Mouse (Mus musculus) kidney, postnatal 0 days (tissue): ENCODE measurements around the gene Maml3. TPM values are rescaled to one million over a fixed set of nuclear protein-coding genes. Genes with fewer than 3 reads are reported as not detected.

Source experiments
- ATAC-seq: fragments of 200-750 bp; cut with Nextera tagmentation; replicated peaks from 2 replicates; pipeline ENCODE4 v1.8.0; 2017; ENCODE audit warnings: low read depth, moderate number of reproducible peaks, moderate TSS enrichment, moderate library complexity; ENCODE audit not compliant: low FRiP score
- DNase-seq: peaks from one replicate; pipeline ENCODE4 v3.0.0-alpha.2; 2016; ENCODE audit warnings: low spot score
- H3K27ac ChIP-seq: fragments of 300-500 bp; sonication (generic); 2 replicates; pipeline ENCODE4 v1.5.1; 2014; ENCODE audit warnings: mild to moderate bottlenecking
- H3K27me3 ChIP-seq: fragments of 300-500 bp; sonication (generic); 2 replicates; pipeline ENCODE4 v1.6.1; 2014; ENCODE audit warnings: low read length, mixed read lengths; ENCODE audit not compliant: insufficient read depth
- H3K36me3 ChIP-seq: fragments of 300-500 bp; sonication (generic); 2 replicates; pipeline ENCODE4 v1.6.1; 2014; ENCODE audit warnings: low read length, mixed read lengths; ENCODE audit not compliant: insufficient read depth
- H3K4me1 ChIP-seq: fragments of 300-500 bp; sonication (generic); replicated peaks from 2 replicates; pipeline ENCODE4 v1.6.1; 2014; ENCODE audit warnings: antibody characterized with exemption, low read length, mixed read lengths; ENCODE audit not compliant: insufficient read depth
- H3K4me2 ChIP-seq: fragments of 300-500 bp; sonication (generic); 2 replicates; pipeline ENCODE4 v1.6.1; 2014; ENCODE audit warnings: mild to moderate bottlenecking, low read length, moderate library complexity, mixed read lengths
- H3K4me3 ChIP-seq: fragments of 300-500 bp; sonication (generic); replicated peaks from 2 replicates; pipeline ENCODE4 v1.5.1; 2014; ENCODE audit warnings: low read depth, low read length
- H3K9ac ChIP-seq: fragments of 300-500 bp; sonication (generic); 2 replicates; pipeline ENCODE4 v1.6.1; 2014; ENCODE audit warnings: low read depth, low read length
- H3K9me3 ChIP-seq: fragments of 300-500 bp; sonication (generic); replicated peaks from 2 replicates; pipeline ENCODE4 v1.6.1; 2016; ENCODE audit warnings: low read length, inconsistent platforms, mixed read lengths
- CTCF ChIP-seq: IDR thresholded peaks from 2 replicates; pipeline ENCODE4 v1.5.1; 2016; ENCODE audit warnings: antibody characterized with exemption, low read depth, mild to moderate bottlenecking, moderate library complexity
- WGBS: fragments of 180-500 bp; shearing (Covaris S2); extraction: QIAGEN DNeasy Blood & Tissue Kit; methylation state at CpG from one replicate; pipeline ENCODE4 v1.1.7; 2014; 5-methylcytosine and 5-hydroxymethylcytosine counted together
- polyA plus RNA-seq: library from polyadenylated mRNA; unstranded; fragments of >200 nt; fragmentation: Nextera tagmentation; extraction: Ambion mirVana; gene quantifications from 2 replicates; pipeline ENCODE4 v1.2.1, GENCODE M21; 2015

The Maml3 gene
- polyA plus RNA-seq, 1 experiment from 2014 or later: 5.4 TPM

DNA sequence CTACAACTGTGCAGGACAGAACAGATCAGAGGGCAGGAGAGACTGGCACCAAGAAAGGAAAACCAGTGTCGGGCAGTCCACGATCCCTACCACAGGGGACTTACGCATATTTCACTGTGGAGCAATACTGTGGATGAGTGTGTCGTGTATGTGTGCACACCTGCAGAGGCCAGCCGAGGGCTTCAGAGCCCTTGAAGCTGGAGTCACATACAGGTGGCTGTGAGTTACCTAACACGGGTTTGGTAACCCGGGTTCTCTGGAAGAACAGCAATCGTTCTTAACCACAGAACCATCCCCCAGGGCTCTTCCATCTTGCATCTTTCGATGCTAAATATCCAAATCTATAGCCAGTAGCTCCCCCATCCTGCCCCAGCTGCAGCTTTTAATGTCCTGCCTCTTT, 228.1 kb downstream of the Maml3 start:
- no peak for TF ChIP-seq CTCF
- ATAC-seq: no peak
- no peak overlapping the region for H3K4me3 ChIP-seq
- H3K36me3 ChIP-seq: no peaks in the 10 kb centered on the region
- H3K4me2 ChIP-seq: no peak overlapping the region
- H3K4me1 ChIP-seq: peaks cover 17% of the 10 kb centered on the region
- whole genome bisulfite sequencing: 92% methylated on average over 9 of the region's 9 CpGs
- no peaks in the 10 kb centered on the region for H3K9me3 ChIP-seq
- H3K9ac ChIP-seq: no peak overlapping the region
- DNase-seq: no peak
- H3K27me3 ChIP-seq: no peaks in the 10 kb centered on the region
- no peak overlapping the region for H3K27ac ChIP-seq

DNA sequence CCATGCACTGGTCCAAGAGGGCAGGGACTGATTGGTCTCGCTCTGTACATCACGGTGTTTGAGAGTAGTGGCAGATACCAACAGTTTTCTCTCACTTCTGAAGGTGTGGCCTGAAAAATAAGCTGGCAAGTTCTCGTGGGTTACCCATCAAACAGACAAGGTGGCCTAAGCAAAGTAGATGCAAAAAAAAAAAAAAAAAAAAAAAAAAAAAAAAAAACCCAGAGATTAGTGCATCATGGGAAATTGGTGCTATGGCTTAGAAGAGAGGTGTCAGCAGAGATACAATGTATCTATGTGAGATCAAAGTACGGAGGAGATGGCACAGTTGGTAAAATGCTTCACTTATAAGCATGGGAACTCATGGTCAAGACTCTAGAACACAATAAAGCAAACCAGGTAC, 229.2 kb downstream of the Maml3 start:
- WGBS: 93% methylated on average over 4 of the region's 4 CpGs
- no peak for DNase-seq
- Histone ChIP-seq H3K4me1 (peaks cover 11% of the 10 kb centered on the region), H3K4me2 (no peak overlapping the region), H3K36me3 (no peaks in the 10 kb centered on the region), H3K9me3 (no peaks in the 10 kb centered on the region), H3K9ac (no peak overlapping the region), H3K4me3 (no peak overlapping the region), H3K27ac (no peak overlapping the region), H3K27me3 (no peaks in the 10 kb centered on the region)
- ATAC-seq: no peak
- no peak for TF ChIP-seq CTCF

DNA sequence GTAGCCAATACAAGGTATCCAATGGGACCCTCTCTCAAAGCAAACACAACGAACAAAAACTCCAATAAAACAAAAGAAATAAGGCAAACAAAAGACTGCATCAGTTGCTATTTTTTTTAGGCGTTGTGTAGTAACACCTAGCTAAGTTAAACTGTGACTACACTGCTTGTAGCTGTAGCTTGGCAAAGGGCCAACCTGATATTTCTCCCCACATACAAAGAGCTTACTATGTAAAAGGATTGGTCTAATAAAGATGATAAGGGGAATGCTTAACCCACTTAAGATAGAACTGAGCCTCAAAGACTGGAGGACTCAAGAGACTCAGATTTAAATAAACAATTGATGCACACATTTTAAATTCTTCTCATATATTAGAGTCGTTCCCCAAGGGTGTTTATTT, 230.6 kb downstream of the Maml3 start:
- DNase-seq (no peak), ATAC-seq (no peak)
- no peaks in the 10 kb centered on the region for H3K9me3 ChIP-seq
- H3K36me3 ChIP-seq: no peaks in the 10 kb centered on the region
- no peaks in the 10 kb centered on the region for H3K27me3 ChIP-seq
- no peak overlapping the region for H3K9ac ChIP-seq
- WGBS: 65% methylated on average over 3 of the region's 3 CpGs
- H3K4me1 ChIP-seq: peaks cover 7% of the 10 kb centered on the region; the same call in 1 of the 2 replicates
- H3K4me2 ChIP-seq: no peak overlapping the region
- H3K4me3 ChIP-seq: no peak overlapping the region
- no peak overlapping the region for H3K27ac ChIP-seq
- no peak for TF ChIP-seq CTCF

DNA sequence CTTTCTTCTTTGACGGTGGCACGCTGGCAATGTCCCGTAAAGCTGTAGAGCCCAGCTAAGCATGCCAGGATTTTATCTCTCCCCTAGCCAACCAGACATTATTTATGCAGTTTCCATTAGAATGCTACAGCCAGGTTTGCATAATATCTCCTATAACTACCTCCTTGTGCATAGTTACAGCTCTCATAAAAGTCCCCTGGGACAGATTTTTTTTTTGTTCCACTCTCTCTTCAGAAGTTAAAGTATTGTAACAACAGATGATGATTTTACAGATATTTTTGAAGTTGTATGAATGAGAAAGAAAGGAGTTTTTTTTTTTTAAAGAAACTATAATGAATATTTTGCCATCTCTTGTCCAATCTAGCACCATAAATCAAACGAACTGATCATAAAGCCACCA, 232.1 kb downstream of the Maml3 start:
- no peaks in the 10 kb centered on the region for H3K27me3 ChIP-seq
- no peak overlapping the region for H3K4me3 ChIP-seq
- H3K9ac ChIP-seq: no peak overlapping the region
- H3K4me1 ChIP-seq: peaks cover 13% of the 10 kb centered on the region; the same call in 1 of the 2 replicates
- H3K9me3 ChIP-seq: no peaks in the 10 kb centered on the region
- H3K4me2 ChIP-seq: peak overlapping the region; percentile 24; the same call in 1 of the 2 replicates
- DNase-seq: no peak
- no peak for TF ChIP-seq CTCF
- ATAC-seq: no peak
- H3K27ac ChIP-seq: no peak overlapping the region
- H3K36me3 ChIP-seq: no peaks in the 10 kb centered on the region
- WGBS: 36% methylated on average over 4 of the region's 4 CpGs

DNA sequence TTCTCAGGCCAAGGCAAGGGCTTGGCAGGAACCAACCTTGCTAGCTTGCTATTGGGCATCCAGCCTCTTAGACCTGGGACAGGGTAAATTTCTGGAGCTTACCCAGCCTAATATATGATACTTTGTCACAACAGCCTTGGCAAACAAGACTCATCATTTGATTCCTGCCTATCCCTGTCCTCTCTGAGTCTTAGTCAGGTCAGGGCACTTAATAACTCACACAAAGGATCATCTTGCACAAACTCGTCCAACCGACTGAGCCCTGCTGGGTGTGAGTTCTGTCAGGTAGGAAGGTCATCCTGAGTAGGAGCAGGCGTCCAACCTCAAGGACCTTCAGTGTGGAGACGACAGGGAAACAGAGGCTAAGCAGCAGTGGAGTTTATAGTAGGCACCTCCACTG, 233.5 kb downstream of the Maml3 start:
- Histone ChIP-seq H3K9ac (no peak overlapping the region), H3K36me3 (no peaks in the 10 kb centered on the region), H3K9me3 (no peaks in the 10 kb centered on the region), H3K27me3 (no peaks in the 10 kb centered on the region), H3K4me3 (no peak overlapping the region), H3K27ac (no peak overlapping the region), H3K4me1 (peaks cover 13% of the 10 kb centered on the region; the same call in 1 of the 2 replicates), H3K4me2 (no peak overlapping the region)
- 65% methylated on average over 4 of the region's 4 CpGs for WGBS
- DNase-seq: no peak
- TF ChIP-seq CTCF: no peak
- no peak for ATAC-seq

DNA sequence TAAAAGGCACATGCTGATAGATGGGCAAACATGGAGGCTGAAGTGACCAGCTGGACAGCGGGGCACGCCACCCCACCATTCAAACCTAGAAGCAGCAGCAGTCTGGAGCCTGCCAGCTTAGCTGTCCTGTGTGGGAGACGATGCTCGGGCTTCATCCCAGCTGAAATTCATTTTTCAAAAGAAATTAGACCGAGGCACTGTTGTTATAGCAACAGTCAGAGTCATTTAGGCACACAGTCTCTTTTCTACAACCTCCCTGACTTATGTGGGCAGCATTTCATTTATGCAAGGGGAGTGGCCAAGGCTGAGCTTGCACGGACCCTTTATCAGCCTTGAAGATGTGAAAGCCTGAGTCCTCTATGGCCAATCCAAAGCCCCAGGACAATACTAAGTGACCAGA, 234.9 kb downstream of the Maml3 start:
- H3K9ac ChIP-seq: no peak overlapping the region
- TF ChIP-seq CTCF: no peak
- H3K36me3 ChIP-seq: no peaks in the 10 kb centered on the region
- H3K27me3 ChIP-seq: no peaks in the 10 kb centered on the region
- ATAC-seq (no peak), DNase-seq (no peak)
- H3K4me1 ChIP-seq: peaks cover 13% of the 10 kb centered on the region; the same call in 1 of the 2 replicates
- H3K27ac ChIP-seq: no peak overlapping the region
- no peaks in the 10 kb centered on the region for H3K9me3 ChIP-seq
- WGBS: 76% methylated on average over 6 of the region's 6 CpGs
- no peak overlapping the region for H3K4me2 ChIP-seq
- H3K4me3 ChIP-seq: no peak overlapping the region

DNA sequence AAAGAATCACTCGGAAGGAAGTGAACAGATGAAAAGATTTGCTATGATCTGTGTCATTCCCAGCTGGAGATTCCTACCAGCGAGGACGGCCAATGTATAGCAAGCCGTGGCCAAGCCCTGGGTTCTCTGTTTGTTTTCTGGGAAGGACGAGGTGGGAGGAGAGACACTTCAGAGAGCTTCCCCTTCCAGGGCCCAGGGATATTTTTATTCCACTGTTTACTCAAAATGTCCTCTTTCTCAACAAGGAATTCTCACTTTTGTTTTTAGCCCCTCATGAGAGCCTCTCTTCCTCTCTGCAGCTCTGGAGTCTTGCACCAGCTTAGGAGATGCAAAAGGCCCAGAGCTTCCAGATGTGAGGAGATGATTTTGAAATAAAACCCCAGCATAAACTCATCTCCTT, 236.0 kb downstream of the Maml3 start:
- no peak overlapping the region for H3K9ac ChIP-seq
- H3K9me3 ChIP-seq: no peaks in the 10 kb centered on the region
- DNase-seq (no peak), ATAC-seq (no peak)
- H3K36me3 ChIP-seq: no peaks in the 10 kb centered on the region
- peak overlapping the region; percentile 57; the same call in 1 of the 2 replicates for H3K27ac ChIP-seq
- no peaks in the 10 kb centered on the region for H3K27me3 ChIP-seq
- H3K4me1 ChIP-seq: peaks cover 13% of the 10 kb centered on the region; the same call in 1 of the 2 replicates
- TF ChIP-seq CTCF: no peak
- H3K4me3 ChIP-seq: no peak overlapping the region
- WGBS: 14% methylated on average over 5 of the region's 5 CpGs
- peak overlapping the region; percentile 7; the same call in 1 of the 2 replicates for H3K4me2 ChIP-seq
